Mouse (Mus musculus): ENCODE measurements around the gene Slc25a42. TPM values are rescaled to one million over a fixed set of nuclear protein-coding genes. Genes with fewer than 3 reads are reported as not detected.

Gene Slc25a42
- polyA plus RNA-seq, 1 experiment from 2014 or later, result 4.4 TPM

DNA sequence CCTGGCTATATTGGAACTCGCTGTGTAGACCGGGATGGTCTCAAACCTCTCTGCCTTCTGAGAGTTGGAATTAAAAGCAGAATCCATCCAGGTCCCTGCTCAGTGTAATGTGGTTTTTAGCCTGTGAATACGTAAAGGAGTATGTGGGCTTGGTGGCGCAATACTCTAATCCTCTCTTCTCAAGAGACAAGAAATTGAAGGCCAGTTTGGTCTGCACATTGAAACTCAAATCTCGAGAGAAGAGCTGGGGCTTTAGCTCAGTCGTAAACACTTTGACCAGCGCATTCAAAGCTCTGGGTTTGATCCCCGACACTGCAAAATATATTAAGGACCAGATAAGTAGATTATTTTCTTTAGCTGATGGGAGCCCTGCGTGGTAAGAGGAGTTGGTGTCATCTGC lies 72.1 kb downstream of the Slc25a42 start:
- 11% methylated on average over 9 of the region's 9 CpGs for WGBS
- H3K36me3 ChIP-seq, result peaks cover 47% of the 10 kb centered on the region
- ATAC-seq (ENCODE audit: insufficient number of reproducible peaks, insufficient read depth, low FRiP score, low TSS enrichment), result no peak

GRCm38 (mm10) chr8:70139026-70139857 lies 72.9 kb downstream of the Slc25a42 start, which contains the start of the genes Rfxank, Borcs8 and Mef2b:
Gene Rfxank (minus strand): TSS chr8:70139154.
Gene Borcs8 (plus strand): TSS chr8:70139499.
Gene Mef2b (plus strand): TSS chr8:70139711.
- no peaks in the 10 kb centered on the region for H3K9me3 ChIP-seq
- ATAC-seq (ENCODE audit: insufficient number of reproducible peaks, insufficient read depth, low FRiP score, low TSS enrichment), result peak; percentile 95
- peaks cover 18% of the 10 kb centered on the region for H3K4me1 ChIP-seq
- no peaks in the 10 kb centered on the region for H3K27me3 ChIP-seq
- under 1% methylated on average over 46 of the region's 46 CpGs for WGBS
- peak within 1 kb of the TSS; percentile 82 for H3K4me2 ChIP-seq (replicated peaks)
- peak within 1 kb of the TSS; percentile 81 for H3K4me3 ChIP-seq
- peak within 1 kb of the TSS; percentile 81 for H3K9ac ChIP-seq
- peak within 1 kb of the TSS; percentile 85 for H3K27ac ChIP-seq
- H3K36me3 ChIP-seq, result peaks cover 47% of the 10 kb centered on the region

More for the DNA sequence above, 72.1 kb downstream of the Slc25a42 start:
- Histone ChIP-seq H3K9me3 (no peaks in the 10 kb centered on the region), H3K4me3 (peak overlapping the region; percentile 81), H3K4me1 (peaks cover 18% of the 10 kb centered on the region), H3K27me3 (no peaks in the 10 kb centered on the region), H3K9ac (peak overlapping the region; percentile 81), H3K27ac (peak overlapping the region; percentile 85), H3K4me2 (replicated peaks) (peak overlapping the region; percentile 82)

DNA sequence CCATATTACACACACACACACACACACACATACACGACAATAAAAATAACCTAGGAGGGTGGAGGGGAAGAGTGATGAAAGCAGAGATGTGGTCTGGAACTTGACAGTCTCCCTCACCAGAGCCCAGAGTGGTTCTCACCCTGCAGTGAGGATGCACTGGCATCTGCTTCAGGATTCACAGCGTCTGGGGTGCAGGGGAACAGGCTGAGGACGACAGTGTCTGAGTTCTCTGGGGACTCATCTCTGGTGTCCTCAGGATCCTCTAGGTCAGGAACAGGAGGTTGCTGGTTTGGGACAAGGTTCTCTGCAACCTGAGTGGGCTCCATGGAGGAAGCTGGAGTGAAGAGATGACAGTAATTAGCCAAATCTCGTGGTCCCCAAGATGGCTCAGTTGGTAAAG lies 74.2 kb downstream of the Slc25a42 start:
- H3K4me2 ChIP-seq (replicated peaks), result peak overlapping the region; percentile 82

DNA sequence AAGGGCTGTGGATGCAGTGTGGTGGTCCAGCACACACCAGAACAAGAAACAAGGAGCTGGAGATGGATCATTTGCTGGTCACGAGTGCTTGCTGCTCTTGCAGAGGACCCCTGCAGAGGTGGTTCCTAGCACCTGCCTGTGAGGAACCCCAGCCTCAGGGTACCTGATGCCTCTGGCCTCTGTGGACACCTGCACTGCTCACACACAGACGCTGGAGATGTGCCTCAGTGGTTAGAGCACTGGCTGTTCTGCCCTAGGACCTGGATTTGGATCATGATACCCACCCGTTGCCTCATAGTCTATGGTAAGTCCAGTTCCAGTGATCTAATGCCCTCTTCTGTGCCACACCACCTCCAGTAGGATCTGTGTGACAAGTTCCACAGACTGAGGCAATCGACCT lies 75.5 kb downstream of the Slc25a42 start:
- Histone ChIP-seq H3K4me3 (no peak overlapping the region), H3K4me2 (replicated peaks) (no peak overlapping the region), H3K27me3 (no peaks in the 10 kb centered on the region), H3K27ac (no peak overlapping the region), H3K4me1 (peaks cover 22% of the 10 kb centered on the region), H3K9ac (no peak overlapping the region), H3K9me3 (no peaks in the 10 kb centered on the region), H3K36me3 (peaks cover 44% of the 10 kb centered on the region)
- no peak for ATAC-seq (ENCODE audit: insufficient number of reproducible peaks, insufficient read depth, low FRiP score, low TSS enrichment)
- WGBS, result 90% methylated on average over 4 of the region's 4 CpGs

More for the DNA sequence above, 74.2 kb downstream of the Slc25a42 start:
- Histone ChIP-seq H3K36me3 (peaks cover 47% of the 10 kb centered on the region), H3K4me3 (peak overlapping the region; percentile 81), H3K27me3 (no peaks in the 10 kb centered on the region), H3K9me3 (no peaks in the 10 kb centered on the region), H3K9ac (peak overlapping the region; percentile 47; the same call in 1 of the 2 replicates), H3K27ac (no peak overlapping the region), H3K4me1 (peaks cover 18% of the 10 kb centered on the region)
- no peak for ATAC-seq (ENCODE audit: insufficient number of reproducible peaks, insufficient read depth, low FRiP score, low TSS enrichment)
- WGBS, result 79% methylated on average over 4 of the region's 4 CpGs

GRCm38 (mm10) chr8:70134931-70135330 lies 77.2 kb downstream of the Slc25a42 start:
- ATAC-seq (ENCODE audit: insufficient number of reproducible peaks, insufficient read depth, low FRiP score, low TSS enrichment), result no peak
- no peak overlapping the region for H3K27ac ChIP-seq
- no peak overlapping the region for H3K9ac ChIP-seq
- peaks cover 44% of the 10 kb centered on the region for H3K36me3 ChIP-seq
- no peak overlapping the region for H3K4me2 ChIP-seq (replicated peaks)
- WGBS, result 92% methylated on average over 9 of the region's 9 CpGs
- H3K4me1 ChIP-seq, result peaks cover 18% of the 10 kb centered on the region
- H3K9me3 ChIP-seq, result no peaks in the 10 kb centered on the region
- no peak overlapping the region for H3K4me3 ChIP-seq
- no peaks in the 10 kb centered on the region for H3K27me3 ChIP-seq

Other genes starting within 250 kb of the Slc25a42 start
- gene Gatad2a, start 215.9 kb downstream of the Slc25a42 start, polyA plus RNA-seq (2016; fragmentation: Nextera tagmentation; extraction: Ambion mirVana), result 49.8 and 63.0 TPM in 2 replicates
- 64.0 and 65.4 TPM in 2 replicates for gene Mau2, start 169.6 kb downstream of the Slc25a42 start, polyA plus RNA-seq (2016; fragmentation: Nextera tagmentation; extraction: Ambion mirVana)
- 55.3 and 56.7 TPM in 2 replicates for gene Sugp1, start 169.5 kb downstream of the Slc25a42 start, polyA plus RNA-seq (2016; fragmentation: Nextera tagmentation; extraction: Ambion mirVana)
- gene Tm6sf2, start 139.4 kb downstream of the Slc25a42 start, polyA plus RNA-seq (2016; fragmentation: Nextera tagmentation; extraction: Ambion mirVana), result 0.58 and 1.3 TPM in 2 replicates
- 0.04 and 0.06 TPM in 2 replicates for gene Hapln4, start 128.8 kb downstream of the Slc25a42 start, polyA plus RNA-seq (2016; fragmentation: Nextera tagmentation; extraction: Ambion mirVana)
- gene Ncan, start 91.4 kb downstream of the Slc25a42 start, polyA plus RNA-seq (2016; fragmentation: Nextera tagmentation; extraction: Ambion mirVana), result 4.1 and 6.1 TPM in 2 replicates
- 24.2 and 25.0 TPM in 2 replicates for gene Nr2c2ap, start 81.0 kb downstream of the Slc25a42 start, polyA plus RNA-seq (2016; fragmentation: Nextera tagmentation; extraction: Ambion mirVana)
- gene Rfxank, start 73.2 kb downstream of the Slc25a42 start, polyA plus RNA-seq (2016; fragmentation: Nextera tagmentation; extraction: Ambion mirVana), result 25.8 and 28.3 TPM in 2 replicates
- 46.5 and 46.7 TPM in 2 replicates for gene Borcs8, start 72.8 kb downstream of the Slc25a42 start, polyA plus RNA-seq (2016; fragmentation: Nextera tagmentation; extraction: Ambion mirVana)
- 1.4 and 1.9 TPM in 2 replicates for gene Mef2b, start 72.6 kb downstream of the Slc25a42 start, polyA plus RNA-seq (2016; fragmentation: Nextera tagmentation; extraction: Ambion mirVana)
- gene Tmem161a, start 39.9 kb downstream of the Slc25a42 start, polyA plus RNA-seq (2016; fragmentation: Nextera tagmentation; extraction: Ambion mirVana), result 65.9 and 72.0 TPM in 2 replicates
- gene Sugp2, start 21.9 kb upstream of the Slc25a42 start, polyA plus RNA-seq (2016; fragmentation: Nextera tagmentation; extraction: Ambion mirVana), result 47.5 and 54.0 TPM in 2 replicates
- 28.7 and 33.3 TPM in 2 replicates for gene Armc6, start 22.2 kb upstream of the Slc25a42 start, polyA plus RNA-seq (2016; fragmentation: Nextera tagmentation; extraction: Ambion mirVana)
- 89.4 and 89.6 TPM in 2 replicates for gene Homer3, start 70.5 kb upstream of the Slc25a42 start, polyA plus RNA-seq (2016; fragmentation: Nextera tagmentation; extraction: Ambion mirVana)
- gene Ddx49, start 90.2 kb upstream of the Slc25a42 start, polyA plus RNA-seq (2016; fragmentation: Nextera tagmentation; extraction: Ambion mirVana), result 54.8 and 58.9 TPM in 2 replicates
- 267 and 295 TPM in 2 replicates for gene Cope, start 90.2 kb upstream of the Slc25a42 start, polyA plus RNA-seq (2016; fragmentation: Nextera tagmentation; extraction: Ambion mirVana)
- 10.0 and 11.1 TPM in 2 replicates for gene Cers1, start 103.5 kb upstream of the Slc25a42 start, polyA plus RNA-seq (2016; fragmentation: Nextera tagmentation; extraction: Ambion mirVana)
- gene Gdf1, start 117.5 kb upstream of the Slc25a42 start, polyA plus RNA-seq (2016; fragmentation: Nextera tagmentation; extraction: Ambion mirVana), result 2.1 and 3.2 TPM in 2 replicates
- gene Upf1, start 141.0 kb upstream of the Slc25a42 start, polyA plus RNA-seq (2016; fragmentation: Nextera tagmentation; extraction: Ambion mirVana), result 33.7 and 36.0 TPM in 2 replicates
- gene Comp, start 161.3 kb upstream of the Slc25a42 start, polyA plus RNA-seq (2016; fragmentation: Nextera tagmentation; extraction: Ambion mirVana), result 0.61 and 1.4 TPM in 2 replicates
- gene Crtc1, start 227.3 kb upstream of the Slc25a42 start, polyA plus RNA-seq (2016; fragmentation: Nextera tagmentation; extraction: Ambion mirVana), result 22.1 and 24.1 TPM in 2 replicates